Mouse (Mus musculus): ENCODE measurements around the gene Foxk1. TPM values are rescaled to one million over a fixed set of nuclear protein-coding genes. Genes with fewer than 3 reads are reported as not detected.

Gene Foxk1
- polyA plus RNA-seq, 1 experiment from 2014 or later = 8.4 TPM

GRCm38 (mm10) chr5:142439911-142440432 is 38.7 kb downstream of the Foxk1 start:
- peak; percentile 25 for ATAC-seq (ENCODE audit: insufficient number of reproducible peaks, insufficient read depth, low FRiP score, low TSS enrichment)
- Histone ChIP-seq H3K4me1 (peaks cover 49% of the 10 kb centered on the region), H3K4me2 (replicated peaks) (peak overlapping the region; percentile 56), H3K9ac (no peak overlapping the region), H3K4me3 (peak overlapping the region; percentile 28), H3K27ac (peak overlapping the region; percentile 90), H3K27me3 (no peaks in the 10 kb centered on the region), H3K36me3 (peaks cover 23% of the 10 kb centered on the region), H3K9me3 (peaks cover 5% of the 10 kb centered on the region; the same call in 1 of the 2 replicates)
- WGBS = 2% methylated on average over 12 of the region's 12 CpGs

GRCm38 (mm10) chr5:142440451-142441147 is 39.3 kb downstream of the Foxk1 start:
- peak; percentile 92 for ATAC-seq (ENCODE audit: insufficient number of reproducible peaks, insufficient read depth, low FRiP score, low TSS enrichment)
- H3K4me3 ChIP-seq = peak overlapping the region; percentile 28
- H3K9me3 ChIP-seq = peaks cover 5% of the 10 kb centered on the region; the same call in 1 of the 2 replicates
- H3K27ac ChIP-seq = peak overlapping the region; percentile 90
- H3K36me3 ChIP-seq = peaks cover 17% of the 10 kb centered on the region
- 0 out of 2 replicates have a peak overlapping the region, but pooled peaks have one; percentile 2 for H3K9ac ChIP-seq
- H3K4me2 ChIP-seq (replicated peaks) = peak overlapping the region; percentile 56
- no peaks in the 10 kb centered on the region for H3K27me3 ChIP-seq
- H3K4me1 ChIP-seq = peaks cover 55% of the 10 kb centered on the region
- WGBS = 1% methylated on average over 19 of the region's 19 CpGs

GRCm38 (mm10) chr5:142441332-142442044 is 40.2 kb downstream of the Foxk1 start:
- 52% methylated on average over 22 of the region's 22 CpGs for WGBS
- H3K4me1 ChIP-seq = peaks cover 62% of the 10 kb centered on the region
- H3K27me3 ChIP-seq = no peaks in the 10 kb centered on the region
- no peaks in the 10 kb centered on the region for H3K9me3 ChIP-seq
- peak overlapping the region; percentile 90 for H3K27ac ChIP-seq
- ATAC-seq (ENCODE audit: insufficient number of reproducible peaks, insufficient read depth, low FRiP score, low TSS enrichment) = no peak
- H3K9ac ChIP-seq = 0 out of 2 replicates have a peak overlapping the region, but pooled peaks have one; percentile 2
- H3K4me3 ChIP-seq = peak overlapping the region; percentile 28; the same call in 1 of the 2 replicates
- H3K36me3 ChIP-seq = peaks cover 8% of the 10 kb centered on the region
- H3K4me2 ChIP-seq (replicated peaks) = peak overlapping the region; percentile 56

- Histone ChIP-seq H3K36me3 (0 out of 2 replicates have a peak, but pooled peaks cover 4% of the 10 kb centered on the region), H3K4me3 (no peak overlapping the region), H3K9ac (0 out of 2 replicates have a peak overlapping the region, but pooled peaks have one; percentile 5), H3K4me1 (peaks cover 62% of the 10 kb centered on the region), H3K27me3 (no peaks in the 10 kb centered on the region), H3K4me2 (replicated peaks) (no peak overlapping the region), H3K9me3 (no peaks in the 10 kb centered on the region), H3K27ac (peak overlapping the region; percentile 90)
- no peak for ATAC-seq (ENCODE audit: insufficient number of reproducible peaks, insufficient read depth, low FRiP score, low TSS enrichment)
- 86% methylated on average over 7 of the region's 7 CpGs for WGBS
Measured at GRCm38 (mm10) chr5:142442045-142442440, 40.7 kb downstream of the Foxk1 start.

- Histone ChIP-seq H3K9me3 (no peaks in the 10 kb centered on the region), H3K27ac (no peak overlapping the region), H3K4me3 (no peak overlapping the region), H3K9ac (no peak overlapping the region), H3K4me2 (replicated peaks) (no peak overlapping the region), H3K27me3 (no peaks in the 10 kb centered on the region), H3K36me3 (no peaks in the 10 kb centered on the region), H3K4me1 (peaks cover 72% of the 10 kb centered on the region)
- 70% methylated on average over 15 of the region's 15 CpGs for WGBS
- ATAC-seq (ENCODE audit: insufficient number of reproducible peaks, insufficient read depth, low FRiP score, low TSS enrichment) = no peak
Measured at GRCm38 (mm10) chr5:142443514-142443913, 42.2 kb downstream of the Foxk1 start.

- Histone ChIP-seq H3K27me3 (no peaks in the 10 kb centered on the region), H3K4me3 (no peak overlapping the region), H3K4me2 (replicated peaks) (no peak overlapping the region), H3K4me1 (peaks cover 72% of the 10 kb centered on the region), H3K9ac (no peak overlapping the region), H3K36me3 (no peaks in the 10 kb centered on the region), H3K27ac (no peak overlapping the region), H3K9me3 (no peaks in the 10 kb centered on the region)
- ATAC-seq (ENCODE audit: insufficient number of reproducible peaks, insufficient read depth, low FRiP score, low TSS enrichment) = no peak
- 70% methylated on average over 14 of the region's 14 CpGs for WGBS
Measured at GRCm38 (mm10) chr5:142443994-142444393, 42.7 kb downstream of the Foxk1 start.

GRCm38 (mm10) chr5:142444791-142445531 is 43.7 kb downstream of the Foxk1 start:
- 60% methylated on average over 11 of the region's 11 CpGs for WGBS
- no peak overlapping the region for H3K4me2 ChIP-seq (replicated peaks)
- H3K36me3 ChIP-seq = peaks cover 7% of the 10 kb centered on the region; the same call in 1 of the 2 replicates
- H3K4me3 ChIP-seq = no peak overlapping the region
- H3K4me1 ChIP-seq = peaks cover 62% of the 10 kb centered on the region
- H3K27me3 ChIP-seq = no peaks in the 10 kb centered on the region
- H3K9ac ChIP-seq = no peak overlapping the region
- H3K9me3 ChIP-seq = no peaks in the 10 kb centered on the region
- H3K27ac ChIP-seq = no peak overlapping the region
- ATAC-seq (ENCODE audit: insufficient number of reproducible peaks, insufficient read depth, low FRiP score, low TSS enrichment) = no peak

GRCm38 (mm10) chr5:142445709-142446108 is 44.4 kb downstream of the Foxk1 start:
- H3K9me3 ChIP-seq = no peaks in the 10 kb centered on the region
- ATAC-seq (ENCODE audit: insufficient number of reproducible peaks, insufficient read depth, low FRiP score, low TSS enrichment) = no peak
- H3K4me3 ChIP-seq = no peak overlapping the region
- H3K4me2 ChIP-seq (replicated peaks) = no peak overlapping the region
- WGBS = 41% methylated on average over 8 of the region's 8 CpGs
- H3K9ac ChIP-seq = no peak overlapping the region
- H3K4me1 ChIP-seq = peaks cover 56% of the 10 kb centered on the region
- H3K36me3 ChIP-seq = peaks cover 14% of the 10 kb centered on the region
- no peaks in the 10 kb centered on the region for H3K27me3 ChIP-seq
- H3K27ac ChIP-seq = 0 out of 2 replicates have a peak overlapping the region, but pooled peaks have one; percentile 59

GRCm38 (mm10) chr5:142448076-142448475 is 46.8 kb downstream of the Foxk1 start:
- peak; percentile 57 for ATAC-seq (ENCODE audit: insufficient number of reproducible peaks, insufficient read depth, low FRiP score, low TSS enrichment)
- peak overlapping the region; percentile 68; the same call in 1 of the 2 replicates for H3K27ac ChIP-seq
- H3K9ac ChIP-seq = no peak overlapping the region
- H3K36me3 ChIP-seq = peaks cover 31% of the 10 kb centered on the region
- peaks cover 38% of the 10 kb centered on the region for H3K4me1 ChIP-seq
- WGBS = 2% methylated on average over 9 of the region's 9 CpGs
- no peaks in the 10 kb centered on the region for H3K9me3 ChIP-seq
- no peak overlapping the region for H3K4me2 ChIP-seq (replicated peaks)
- no peaks in the 10 kb centered on the region for H3K27me3 ChIP-seq
- H3K4me3 ChIP-seq = no peak overlapping the region

- Histone ChIP-seq H3K9me3 (no peaks in the 10 kb centered on the region), H3K4me2 (replicated peaks) (no peak overlapping the region), H3K9ac (no peak overlapping the region), H3K36me3 (peaks cover 36% of the 10 kb centered on the region), H3K4me1 (peaks cover 33% of the 10 kb centered on the region), H3K4me3 (no peak overlapping the region), H3K27ac (no peak overlapping the region), H3K27me3 (no peaks in the 10 kb centered on the region)
- WGBS = 47% methylated on average over 12 of the region's 12 CpGs
- ATAC-seq (ENCODE audit: insufficient number of reproducible peaks, insufficient read depth, low FRiP score, low TSS enrichment) = no peak
Measured at GRCm38 (mm10) chr5:142448623-142449022, 47.3 kb downstream of the Foxk1 start.

- peaks cover 56% of the 10 kb centered on the region for H3K36me3 ChIP-seq
- peaks cover 14% of the 10 kb centered on the region for H3K4me1 ChIP-seq
- H3K4me2 ChIP-seq (replicated peaks) = no peak overlapping the region
- no peak overlapping the region for H3K9ac ChIP-seq
- 93% methylated on average over 9 of the region's 9 CpGs for WGBS
- H3K9me3 ChIP-seq = no peaks in the 10 kb centered on the region
- H3K4me3 ChIP-seq = no peak overlapping the region
- H3K27ac ChIP-seq = no peak overlapping the region
- no peak for ATAC-seq (ENCODE audit: insufficient number of reproducible peaks, insufficient read depth, low FRiP score, low TSS enrichment)
- H3K27me3 ChIP-seq = no peaks in the 10 kb centered on the region
Measured at GRCm38 (mm10) chr5:142450846-142451245, 49.5 kb downstream of the Foxk1 start.
